Mouse (Mus musculus) G1E (cell line): ENCODE data around the gene Fhit.

Source experiments
- CTCF ChIP-seq: IDR thresholded peaks from 2 replicates; pipeline ENCODE4 v1.5.1; 2012; ENCODE audit warnings: low read depth, low read length, inconsistent platforms, mixed read lengths
- GATA1 ChIP-seq: IDR thresholded peaks from 2 replicates; pipeline ENCODE4 v1.6.1; 2012; ENCODE audit warnings: borderline replicate concordance, low read length, inconsistent platforms, mixed read lengths
- TAL1 ChIP-seq: conservative IDR thresholded peaks from 2 replicates; pipeline ENCODE4 v1.6.1; 2012; ENCODE audit warnings: low read depth, low read length, inconsistent platforms, mixed read lengths

DNA sequence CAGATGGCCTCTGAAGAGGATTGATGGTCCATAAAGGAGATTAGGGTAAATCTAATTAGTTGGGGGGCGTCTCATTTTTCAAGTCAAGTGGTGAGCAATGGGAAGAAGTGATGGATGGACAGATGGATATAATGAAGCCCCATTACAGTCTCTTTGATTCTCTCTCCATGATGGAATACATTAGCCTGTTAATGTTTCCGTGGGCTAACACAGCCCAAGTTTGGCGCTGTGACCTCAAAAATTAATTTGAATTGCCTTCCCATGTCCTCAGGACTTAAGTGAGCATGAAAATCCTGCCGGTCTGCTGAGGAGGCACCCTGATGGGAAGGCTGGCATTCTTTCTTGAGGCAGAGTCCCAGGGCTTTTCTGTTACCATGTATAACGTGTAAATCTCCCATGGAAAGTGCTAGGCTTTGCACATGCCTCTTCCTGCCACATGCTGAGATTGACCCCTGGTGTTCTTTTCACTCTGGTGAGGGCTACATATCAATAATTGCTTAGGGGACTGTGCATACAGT is 1564.3 kb downstream of the Fhit start:
- TF ChIP-seq CTCF (no peak), TAL1 (no peak), GATA1 (no peak)
